Mouse (Mus musculus): ENCODE measurements around the gene Hist1h3a. TPM values are rescaled to one million over a fixed set of nuclear protein-coding genes. Genes with fewer than 3 reads are reported as not detected.
A peak's percentile ranks its signal among the peaks of the same experiment; 100 is the strongest.
"Not testable (repeated sequence)": the region's sequence is repeated elsewhere in the genome, so short reads cannot be mapped to it uniquely, and the experiment has no call there.

The Hist1h3a gene
- 3.7 and 4.9 TPM in 2 replicates for polyA plus RNA-seq (2014; fragmentation: Nextera tagmentation; extraction: Ambion mirVana)

- Histone ChIP-seq H3K9ac (ENCODE audit: low read depth, low read length) (peak within 1 kb of the TSS; percentile 73), H3K27ac (replicated peaks; ENCODE audit: low read depth, low read length) (peak within 1 kb of the TSS; percentile 93), H3K4me2 (ENCODE audit: low read depth, low read length) (peak within 1 kb of the TSS; percentile 84), H3K4me1 (ENCODE audit: control insufficient read depth, insufficient read depth, low read length) (peaks cover 20% of the 10 kb centered on the region), H3K4me3 (ENCODE audit: low read depth, low read length) (peak within 1 kb of the TSS; percentile 54)
- peak; percentile 95 for DNase-seq (ENCODE audit: low spot score)
- not testable (repeated sequence) for H3K36me3 ChIP-seq (ENCODE audit: control insufficient read depth, insufficient read depth, low read length); H3K9me3 ChIP-seq (ENCODE audit: control insufficient read depth, low read length); H3K27me3 ChIP-seq (replicated peaks; ENCODE audit: control insufficient read depth, insufficient read depth, low read length)
- peak; percentile 76 for ATAC-seq (ENCODE audit: low read depth)
- under 1% methylated on average over 23 of the region's 52 CpGs for WGBS
Measured at GRCm38 (mm10) chr13:23761871-23762821, at the start of gene Hist1h3a. Gene Hist1h3a (minus strand): TSS chr13:23762386.

- ATAC-seq (ENCODE audit: low read depth) (no peak), DNase-seq (ENCODE audit: low spot score) (no peak)
- 82% methylated on average over 15 of the region's 15 CpGs for WGBS
- H3K4me2 ChIP-seq (ENCODE audit: low read depth, low read length), result no peak within 1 kb of the TSS
- H3K9me3 ChIP-seq (ENCODE audit: control insufficient read depth, low read length), result no peaks in the 10 kb centered on the region
- H3K36me3 ChIP-seq (ENCODE audit: control insufficient read depth, insufficient read depth, low read length), result no peaks in the 10 kb centered on the region
- H3K4me1 ChIP-seq (ENCODE audit: control insufficient read depth, insufficient read depth, low read length), result no peaks in the 10 kb centered on the region
- H3K27me3 ChIP-seq (replicated peaks; ENCODE audit: control insufficient read depth, insufficient read depth, low read length), result no peaks in the 10 kb centered on the region
- no peak within 1 kb of the TSS for H3K4me3 ChIP-seq (ENCODE audit: low read depth, low read length)
- no peak within 1 kb of the TSS for H3K9ac ChIP-seq (ENCODE audit: low read depth, low read length)
- no peak within 1 kb of the TSS for H3K27ac ChIP-seq (replicated peaks; ENCODE audit: low read depth, low read length)
Measured at GRCm38 (mm10) chr13:23806422-23807052, 44.4 kb upstream of the Hist1h3a start, which contains the start of gene Slc17a2. Gene Slc17a2 (plus strand): TSS chr13:23806993.

- 80% methylated on average over 2 of the region's 2 CpGs for WGBS
- ATAC-seq (ENCODE audit: low read depth) (no peak), DNase-seq (ENCODE audit: low spot score) (no peak)
Measured at GRCm38 (mm10) chr13:23804532-23804931, 42.3 kb upstream of the Hist1h3a start.

DNA sequence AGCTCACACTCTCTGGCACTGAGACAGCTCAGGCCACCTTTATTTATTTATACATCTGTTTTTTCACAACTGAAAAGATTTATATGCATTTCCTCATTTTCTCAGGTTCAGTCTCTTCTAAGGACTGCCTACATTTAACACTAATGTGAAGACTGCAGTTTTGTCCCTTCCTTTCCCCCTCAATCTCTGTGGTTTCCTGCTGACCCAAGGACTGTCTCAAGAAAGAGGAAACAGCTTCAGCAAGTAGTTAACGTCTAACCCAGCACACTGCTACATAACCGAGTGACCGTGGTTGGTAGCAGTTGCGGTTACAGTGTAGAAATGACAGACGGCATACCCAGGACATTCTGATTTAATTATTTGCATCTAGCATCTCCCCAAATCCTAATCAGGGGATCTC, 37.2 kb upstream of the Hist1h3a start:
- no peaks in the 10 kb centered on the region for H3K4me1 ChIP-seq (ENCODE audit: control insufficient read depth, insufficient read depth, low read length)
- 52% methylated on average over 5 of the region's 5 CpGs for WGBS
- no peak overlapping the region for H3K4me3 ChIP-seq (ENCODE audit: low read depth, low read length)
- H3K9me3 ChIP-seq (ENCODE audit: control insufficient read depth, low read length), result no peaks in the 10 kb centered on the region
- no peaks in the 10 kb centered on the region for H3K27me3 ChIP-seq (replicated peaks; ENCODE audit: control insufficient read depth, insufficient read depth, low read length)
- H3K27ac ChIP-seq (replicated peaks; ENCODE audit: low read depth, low read length), result no peak overlapping the region
- DNase-seq (ENCODE audit: low spot score) (no peak), ATAC-seq (ENCODE audit: low read depth) (no peak)
- H3K36me3 ChIP-seq (ENCODE audit: control insufficient read depth, insufficient read depth, low read length), result no peaks in the 10 kb centered on the region
- no peak overlapping the region for H3K9ac ChIP-seq (ENCODE audit: low read depth, low read length)
- H3K4me2 ChIP-seq (ENCODE audit: low read depth, low read length), result no peak overlapping the region

More at GRCm38 (mm10) chr13:23804532-23804931, 42.3 kb upstream of the Hist1h3a start:
- H3K27me3 ChIP-seq (replicated peaks; ENCODE audit: control insufficient read depth, insufficient read depth, low read length), result no peaks in the 10 kb centered on the region
- H3K4me2 ChIP-seq (ENCODE audit: low read depth, low read length), result no peak overlapping the region
- H3K27ac ChIP-seq (replicated peaks; ENCODE audit: low read depth, low read length), result no peak overlapping the region
- H3K4me1 ChIP-seq (ENCODE audit: control insufficient read depth, insufficient read depth, low read length), result no peaks in the 10 kb centered on the region
- H3K9me3 ChIP-seq (ENCODE audit: control insufficient read depth, low read length), result no peaks in the 10 kb centered on the region
- no peak overlapping the region for H3K4me3 ChIP-seq (ENCODE audit: low read depth, low read length)
- H3K9ac ChIP-seq (ENCODE audit: low read depth, low read length), result no peak overlapping the region
- no peaks in the 10 kb centered on the region for H3K36me3 ChIP-seq (ENCODE audit: control insufficient read depth, insufficient read depth, low read length)

- H3K27ac ChIP-seq (replicated peaks; ENCODE audit: low read depth, low read length), result no peak overlapping the region
- no peak overlapping the region for H3K4me3 ChIP-seq (ENCODE audit: low read depth, low read length)
- DNase-seq (ENCODE audit: low spot score) (peak; percentile 81), ATAC-seq (ENCODE audit: low read depth) (no peak)
- H3K27me3 ChIP-seq (replicated peaks; ENCODE audit: control insufficient read depth, insufficient read depth, low read length), result no peaks in the 10 kb centered on the region
- WGBS, result 42% methylated on average over 2 of the region's 2 CpGs
- H3K4me2 ChIP-seq (ENCODE audit: low read depth, low read length), result no peak overlapping the region
- no peaks in the 10 kb centered on the region for H3K4me1 ChIP-seq (ENCODE audit: control insufficient read depth, insufficient read depth, low read length)
- H3K36me3 ChIP-seq (ENCODE audit: control insufficient read depth, insufficient read depth, low read length), result no peaks in the 10 kb centered on the region
- H3K9me3 ChIP-seq (ENCODE audit: control insufficient read depth, low read length), result no peaks in the 10 kb centered on the region
- H3K9ac ChIP-seq (ENCODE audit: low read depth, low read length), result no peak overlapping the region
Measured at GRCm38 (mm10) chr13:23792520-23792919, 30.3 kb upstream of the Hist1h3a start.

- Histone ChIP-seq H3K4me3 (ENCODE audit: low read depth, low read length) (no peak overlapping the region), H3K27ac (replicated peaks; ENCODE audit: low read depth, low read length) (no peak overlapping the region), H3K4me2 (ENCODE audit: low read depth, low read length) (no peak overlapping the region), H3K9me3 (ENCODE audit: control insufficient read depth, low read length) (no peaks in the 10 kb centered on the region), H3K9ac (ENCODE audit: low read depth, low read length) (no peak overlapping the region), H3K4me1 (ENCODE audit: control insufficient read depth, insufficient read depth, low read length) (no peaks in the 10 kb centered on the region), H3K27me3 (replicated peaks; ENCODE audit: control insufficient read depth, insufficient read depth, low read length) (no peaks in the 10 kb centered on the region), H3K36me3 (ENCODE audit: control insufficient read depth, insufficient read depth, low read length) (no peaks in the 10 kb centered on the region)
- ATAC-seq (ENCODE audit: low read depth), result no peak
- no peak for DNase-seq (ENCODE audit: low spot score)
- WGBS, result 84% methylated on average over 4 of the region's 4 CpGs
Measured at GRCm38 (mm10) chr13:23779025-23779424, 16.8 kb upstream of the Hist1h3a start.

GRCm38 (mm10) chr13:23778339-23778738, 16.2 kb upstream of the Hist1h3a start:
- Histone ChIP-seq H3K9ac (ENCODE audit: low read depth, low read length) (no peak overlapping the region), H3K36me3 (ENCODE audit: control insufficient read depth, insufficient read depth, low read length) (no peaks in the 10 kb centered on the region), H3K27me3 (replicated peaks; ENCODE audit: control insufficient read depth, insufficient read depth, low read length) (no peaks in the 10 kb centered on the region), H3K4me1 (ENCODE audit: control insufficient read depth, insufficient read depth, low read length) (no peaks in the 10 kb centered on the region), H3K27ac (replicated peaks; ENCODE audit: low read depth, low read length) (no peak overlapping the region), H3K4me3 (ENCODE audit: low read depth, low read length) (no peak overlapping the region), H3K4me2 (ENCODE audit: low read depth, low read length) (no peak overlapping the region), H3K9me3 (ENCODE audit: control insufficient read depth, low read length) (no peaks in the 10 kb centered on the region)
- ATAC-seq (ENCODE audit: low read depth), result no peak
- DNase-seq (ENCODE audit: low spot score), result no peak
- 92% methylated on average over 7 of the region's 7 CpGs for WGBS

GRCm38 (mm10) chr13:23772561-23773313, 10.6 kb upstream of the Hist1h3a start:
- Histone ChIP-seq H3K4me3 (ENCODE audit: low read depth, low read length) (0 out of 2 replicates have a peak overlapping the region, but pooled peaks have one; percentile 3), H3K27ac (replicated peaks; ENCODE audit: low read depth, low read length) (no peak overlapping the region), H3K4me2 (ENCODE audit: low read depth, low read length) (peak overlapping the region; percentile 46), H3K36me3 (ENCODE audit: control insufficient read depth, insufficient read depth, low read length) (no peaks in the 10 kb centered on the region), H3K9ac (ENCODE audit: low read depth, low read length) (no peak overlapping the region), H3K4me1 (ENCODE audit: control insufficient read depth, insufficient read depth, low read length) (peaks cover 5% of the 10 kb centered on the region; the same call in 1 of the 2 replicates), H3K27me3 (replicated peaks; ENCODE audit: control insufficient read depth, insufficient read depth, low read length) (no peaks in the 10 kb centered on the region), H3K9me3 (ENCODE audit: control insufficient read depth, low read length) (no peaks in the 10 kb centered on the region)
- DNase-seq (ENCODE audit: low spot score), result peak; percentile 87
- 20% methylated on average over 21 of the region's 21 CpGs for WGBS
- ATAC-seq (ENCODE audit: low read depth), result peak; percentile 93
